Mouse (Mus musculus): ENCODE results near the gene 1700018G05Rik. TPM values are rescaled to one million over a fixed set of nuclear protein-coding genes. Genes with fewer than 3 reads are reported as not detected.

1700018G05Rik gene
- polyA plus RNA-seq, 1 experiment from 2014 or later, result not detected

Other genes with a start within 250 kb of the 1700018G05Rik start
- gene Gm3880, start 241.4 kb upstream of the 1700018G05Rik start, polyA plus RNA-seq (2016; fragmentation: Nextera tagmentation; extraction: Ambion mirVana), result not detected in 2 replicates
- not detected in 2 replicates for gene Gm9112, start 220.7 kb upstream of the 1700018G05Rik start, polyA plus RNA-seq (2016; fragmentation: Nextera tagmentation; extraction: Ambion mirVana)
- not detected in 2 replicates for gene Dmrtc1b, start 220.5 kb upstream of the 1700018G05Rik start, polyA plus RNA-seq (2016; fragmentation: Nextera tagmentation; extraction: Ambion mirVana)
- not detected in 2 replicates for gene Dmrtc1c1, start 125.4 kb upstream of the 1700018G05Rik start, polyA plus RNA-seq (2016; fragmentation: Nextera tagmentation; extraction: Ambion mirVana)
- gene Dmrtc1c2, start 73.8 kb upstream of the 1700018G05Rik start, polyA plus RNA-seq (2016; fragmentation: Nextera tagmentation; extraction: Ambion mirVana), result not detected in 2 replicates
- gene 1700031F05Rik, start 60.4 kb upstream of the 1700018G05Rik start, polyA plus RNA-seq (2016; fragmentation: Nextera tagmentation; extraction: Ambion mirVana), result not detected in 2 replicates
- gene Dmrtc1a, start 19.7 kb upstream of the 1700018G05Rik start, polyA plus RNA-seq (2016; fragmentation: Nextera tagmentation; extraction: Ambion mirVana), result 0.47 and 0.79 TPM in 2 replicates
- gene 1700011M02Rik, start 19.5 kb upstream of the 1700018G05Rik start, polyA plus RNA-seq (2016; fragmentation: Nextera tagmentation; extraction: Ambion mirVana), result not detected in 2 replicates